9 mouse cellular contexts compared by ENCODE assay signal in genomic region chr16:87746728-87747127, GRCm38 (mm10). TPM values are rescaled to one million over a fixed set of nuclear protein-coding genes. Genes with fewer than 3 reads are reported as not detected.
DNase-seq lines count a peak whose midpoint lies in the region; ATAC-seq lines count a peak whose summit lies in the region.
"Had no signal": no experiment of that assay in that cellular context is flagged by ENCODE, and none has a peak within 500 bp of the region (broad histone marks: within the 10 kb centered on the region; RNA-seq: fewer than 3 reads in every experiment).

No protein-coding gene starts in this region.

- no peak overlapping the region for H3K4me3 ChIP-seq in liver, embryonic 16.5 days (ENCODE audit: low read depth, low read length)
- H3K4me3 ChIP-seq: heart, embryonic 15.5 days had no signal

- no peaks in the 10 kb centered on the region for H3K36me3 ChIP-seq in liver, embryonic 16.5 days (ENCODE audit: control insufficient read depth, insufficient read depth)
- H3K36me3 ChIP-seq: heart, embryonic 15.5 days had no signal

- H3K9me3 ChIP-seq in liver, embryonic 16.5 days (replicated peaks; ENCODE audit: control insufficient read depth, low read length), result no peaks in the 10 kb centered on the region
- H3K9me3 ChIP-seq: heart, embryonic 15.5 days had no signal

- no peaks in the 10 kb centered on the region for H3K27me3 ChIP-seq in liver, embryonic 16.5 days (ENCODE audit: control insufficient read depth, insufficient read depth, low read depth, low read length)
- H3K27me3 ChIP-seq: heart, embryonic 15.5 days had no signal

- H3K4me1 ChIP-seq in liver, embryonic 16.5 days (ENCODE audit: control insufficient read depth, low read depth, low read length), result no peaks in the 10 kb centered on the region
- H3K4me1 ChIP-seq: heart, embryonic 15.5 days had no signal

- no peak overlapping the region for H3K27ac ChIP-seq in liver, embryonic 16.5 days (ENCODE audit: low read length)
- H3K27ac ChIP-seq: heart, embryonic 15.5 days had no signal

- no peak overlapping the region for H3K4me2 ChIP-seq in liver, embryonic 16.5 days (ENCODE audit: low read depth, low read length)
- H3K4me2 ChIP-seq: heart, embryonic 15.5 days had no signal

- no peak overlapping the region for H3K9ac ChIP-seq in liver, embryonic 16.5 days (ENCODE audit: low read depth, low read length)
- H3K9ac ChIP-seq: heart, embryonic 15.5 days had no signal

- peak; percentile 54; the same call in 1 of the 2 replicates for ATAC-seq in liver, embryonic 16.5 days (ENCODE audit: low read depth)

- peak; percentile 59 to 64 for DNase-seq in urinary bladder, adult 18-20 months (ENCODE audit: low spot score in 2 of 2)
- no peak for DNase-seq in urinary bladder, postnatal 10 days (ENCODE audit: low spot score)
- peak; percentile 75 for DNase-seq in brain, adult 2 months (ENCODE audit: low read depth, low spot score)
- DNase-seq in gastrocnemius, postnatal 10 days, result peak; percentile 72
- DNase-seq in kidney, postnatal 10 days, result peak; percentile 89
- peak; percentile 38 for DNase-seq in retina, postnatal 7 days (ENCODE audit: low read depth, low spot score)
- peak; percentile 67 for DNase-seq in urinary bladder, postnatal 25 days (ENCODE audit: low spot score)

- 16% methylated on average over 5 of the region's 5 CpGs for WGBS in liver, embryonic 16.5 days (ENCODE audit: insufficient replicate concordance)

RNA-seq across cellular contexts. Expression of gene Bach1, which starts 48.0 kb away (rescaled TPM):
- 10 to 100 TPM; 13.7 to 17.8 TPM for total RNA-seq in gastrocnemius, postnatal 10 days (2021)
- 5.8 and 6.6 TPM in 2 replicates for polyA plus RNA-seq in liver, embryonic 16.5 days (2015; fragmentation: Nextera tagmentation; extraction: Ambion mirVana)
